Mouse (Mus musculus) liver, adult 2 months (tissue): ENCODE data around the gene Cyb5r2. TPM values are rescaled to one million over a fixed set of nuclear protein-coding genes. Genes with fewer than 3 reads are reported as not detected.

Experiments
- DNase-seq: peaks from one replicate; pipeline ENCODE4 v3.0.0-alpha.2; 2011; ENCODE audit warnings: low read depth, low spot score; ENCODE audit errors: extremely low read depth
- H3K27ac ChIP-seq: fragments of 200-500 bp; replicated peaks from 2 replicates; pipeline ENCODE4 v1.5.1; 2012; ENCODE audit warnings: low read depth, mild to moderate bottlenecking, control low read depth, inconsistent platforms, low read length; ENCODE audit not compliant: insufficient read depth
- H3K27me3 ChIP-seq: fragments of 200-500 bp; 2 replicates; pipeline ENCODE4 v1.6.1; 2012; ENCODE audit warnings: mild to moderate bottlenecking, moderate library complexity, low read length, inconsistent platforms; ENCODE audit not compliant: control insufficient read depth, insufficient read depth
- H3K36me3 ChIP-seq: fragments of 200-500 bp; 2 replicates; pipeline ENCODE4 v1.6.1; 2012; ENCODE audit warnings: low read length, inconsistent platforms; ENCODE audit not compliant: control insufficient read depth, insufficient read depth
- H3K4me1 ChIP-seq: fragments of 200-500 bp; 2 replicates; pipeline ENCODE4 v1.6.1; 2011; ENCODE audit warnings: low read length; ENCODE audit not compliant: control insufficient read depth, insufficient read depth
- H3K4me3 ChIP-seq: fragments of 200-500 bp; 2 replicates; pipeline ENCODE4 v1.5.1; 2011; ENCODE audit warnings: low read depth, mild to moderate bottlenecking, control low read depth, low read length, moderate library complexity; ENCODE audit not compliant: insufficient read depth
- H3K79me2 ChIP-seq: fragments of 200-500 bp; 2 replicates; pipeline ENCODE4 v1.6.1; 2012; ENCODE audit warnings: inconsistent platforms, mild to moderate bottlenecking, low read length, moderate library complexity; ENCODE audit not compliant: control insufficient read depth, insufficient read depth
- H3K9ac ChIP-seq: fragments of 200-500 bp; 2 replicates; pipeline ENCODE4 v1.6.1; 2012; ENCODE audit warnings: low read depth, mild to moderate bottlenecking, control low read depth, inconsistent platforms, low read length
- CTCF ChIP-seq: fragments of 200-500 bp; IDR thresholded peaks from 2 replicates; pipeline ENCODE4 v1.5.1; 2011; ENCODE audit warnings: low read depth, low read length, control low read depth
- POLR2A ChIP-seq: fragments of 200-500 bp; IDR thresholded peaks from 2 replicates; pipeline ENCODE4 v1.6.1; 2011; ENCODE audit warnings: low read length, control low read depth; ENCODE audit not compliant: insufficient read depth; ENCODE audit errors: extremely low read depth
- WGBS: fragments of 180-500 bp; shearing (Covaris S2); methylation state at CpG from one replicate; pipeline ENCODE4 v1.1.7; 2018; 5-methylcytosine and 5-hydroxymethylcytosine counted together
- polyA plus RNA-seq: library from polyadenylated mRNA; depleted of rRNA; stranded (reverse); fragments of >200 nt; gene quantifications from 2 replicates; pipeline ENCODE4 v1.2.3, GENCODE M21; 2012; rRNA removed
- total RNA-seq: library from RNA; depleted of rRNA; stranded (reverse); fragments of >200 nt; gene quantifications from 2 replicates; pipeline ENCODE4 v1.2.3, GENCODE M21; 2014; rRNA removed

Cyb5r2 gene
- total RNA-seq, result 0.07 TPM in 1 of 2 replicates, not detected in the other
- polyA plus RNA-seq, result 0.07 and 0.10 TPM in 2 replicates

- Histone ChIP-seq H3K36me3 (no peaks in the 10 kb centered on the region), H3K4me3 (no peak within 1 kb of the TSS), H3K9ac (no peak within 1 kb of the TSS), H3K4me1 (no peaks in the 10 kb centered on the region), H3K27me3 (no peaks in the 10 kb centered on the region), H3K79me2 (no peaks in the 10 kb centered on the region), H3K27ac (no peak within 1 kb of the TSS)
- DNase-seq, result peak; percentile 21
- TF ChIP-seq CTCF, result no peak
- no peak for TF ChIP-seq POLR2A
- 14% methylated on average over 23 of the region's 23 CpGs for WGBS
Observed at GRCm38 (mm10) chr7:107757308-107758151, at the start of gene Cyb5r2. Gene Cyb5r2, minus strand, starts transcription at chr7:107758032.

DNA sequence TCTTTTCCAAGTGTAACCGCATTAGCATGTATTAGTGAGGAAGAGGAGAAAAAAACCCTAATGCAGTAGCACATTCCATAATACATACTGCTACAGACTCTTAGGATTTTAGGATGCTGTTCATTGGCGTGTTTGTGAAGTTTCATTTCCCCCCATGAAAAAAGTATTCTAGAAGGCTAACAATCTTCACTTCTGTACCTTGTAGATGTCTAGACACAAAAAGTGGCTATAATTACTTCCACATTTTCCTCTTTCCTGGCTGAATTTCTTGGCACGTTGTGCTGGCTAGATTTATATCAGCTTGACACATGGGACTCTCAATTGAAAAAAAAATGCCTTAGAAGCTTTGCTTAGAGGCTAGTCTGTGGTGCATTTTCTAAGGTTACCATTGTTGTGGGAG lies 44.3 kb upstream of the Cyb5r2 start:
- Histone ChIP-seq H3K36me3 (no peaks in the 10 kb centered on the region), H3K9ac (no peak overlapping the region), H3K79me2 (no peaks in the 10 kb centered on the region), H3K4me1 (no peaks in the 10 kb centered on the region), H3K4me3 (no peak overlapping the region), H3K27me3 (peaks cover 3% of the 10 kb centered on the region; the same call in 1 of the 2 replicates), H3K27ac (no peak overlapping the region)
- TF ChIP-seq CTCF (no peak), POLR2A (no peak)
- no peak for DNase-seq
- 72% methylated on average over 3 of the region's 3 CpGs for WGBS

- TF ChIP-seq POLR2A (no peak), CTCF (no peak)
- DNase-seq, result no peak
- Histone ChIP-seq H3K9ac (no peak within 1 kb of the TSS), H3K4me3 (no peak within 1 kb of the TSS), H3K4me1 (no peaks in the 10 kb centered on the region), H3K27me3 (peaks cover 3% of the 10 kb centered on the region; the same call in 1 of the 2 replicates), H3K36me3 (no peaks in the 10 kb centered on the region), H3K27ac (no peak within 1 kb of the TSS), H3K79me2 (no peaks in the 10 kb centered on the region)
- 81% methylated on average over 2 of the region's 2 CpGs for WGBS
Observed at GRCm38 (mm10) chr7:107801108-107801507, 43.3 kb upstream of the Cyb5r2 start, which contains the start of gene Ovch2. Gene Ovch2, minus strand, starts transcription at chr7:107801208.

DNA sequence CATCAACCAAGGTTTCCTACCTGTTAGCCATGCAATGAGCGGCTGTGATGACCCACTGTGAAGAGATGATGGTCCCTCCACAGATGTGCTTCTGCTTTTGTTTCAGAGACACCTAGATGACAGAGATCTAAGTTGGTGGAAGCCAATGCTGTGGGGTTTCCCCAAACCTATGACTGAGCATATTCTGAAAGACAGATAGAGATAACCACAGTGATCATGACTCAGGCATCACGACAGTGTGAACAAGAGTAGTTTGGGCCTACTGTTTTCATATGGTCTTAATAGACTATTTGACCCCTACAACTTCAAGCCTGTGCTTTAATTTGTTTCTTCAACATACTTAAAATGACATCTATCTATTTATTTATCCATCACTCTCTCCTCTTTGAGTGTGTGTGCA lies 38.7 kb upstream of the Cyb5r2 start:
- Histone ChIP-seq H3K36me3 (no peaks in the 10 kb centered on the region), H3K27me3 (no peaks in the 10 kb centered on the region), H3K4me3 (no peak overlapping the region), H3K9ac (no peak overlapping the region), H3K4me1 (no peaks in the 10 kb centered on the region), H3K79me2 (no peaks in the 10 kb centered on the region), H3K27ac (no peak overlapping the region)
- no peak for DNase-seq
- no peak for TF ChIP-seq POLR2A
- TF ChIP-seq CTCF, result no peak
- WGBS, result 88% methylated on average over 2 of the region's 2 CpGs

DNA sequence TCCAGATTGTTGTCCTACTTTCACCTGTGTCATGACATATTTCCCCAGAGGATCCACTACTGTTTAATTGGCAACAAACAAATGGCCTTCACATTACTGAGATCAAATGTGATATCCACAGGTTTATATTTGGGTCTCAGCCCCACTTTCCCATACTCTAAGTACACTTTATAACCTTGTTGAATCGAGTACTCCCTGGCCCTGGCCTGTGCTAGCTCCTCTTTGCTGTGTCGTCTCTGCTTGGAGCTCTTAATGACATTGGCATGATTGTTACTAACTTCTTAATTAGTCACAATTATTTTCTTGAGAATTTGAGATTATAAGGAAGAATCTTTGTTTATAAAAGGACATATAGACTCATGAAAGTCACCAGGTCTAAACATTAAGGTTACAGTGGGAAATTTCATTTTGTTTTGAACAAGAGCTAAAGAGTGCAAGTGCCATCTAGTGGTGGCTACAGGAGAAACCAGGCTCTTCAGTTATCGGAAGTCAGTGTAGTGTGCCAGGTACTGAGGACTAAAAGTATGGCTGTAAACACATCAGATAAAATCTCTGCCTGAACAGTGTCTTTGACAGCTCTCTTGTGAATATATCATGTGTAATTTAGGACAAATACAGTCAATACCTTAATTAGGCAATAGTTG lies 30.3 kb upstream of the Cyb5r2 start:
- Histone ChIP-seq H3K36me3 (no peaks in the 10 kb centered on the region), H3K4me1 (no peaks in the 10 kb centered on the region), H3K27me3 (no peaks in the 10 kb centered on the region), H3K79me2 (no peaks in the 10 kb centered on the region), H3K27ac (no peak overlapping the region), H3K9ac (no peak overlapping the region), H3K4me3 (no peak overlapping the region)
- DNase-seq, result peak; percentile 25
- no peak for TF ChIP-seq POLR2A
- 0 out of 2 replicates have a peak, but pooled peaks have one; percentile 6 for TF ChIP-seq CTCF
- 51% methylated on average over 3 of the region's 3 CpGs for WGBS
